Mouse (Mus musculus) forebrain, postnatal 0 days (tissue): Measurements from ENCODE around the gene Spsb2. TPM values are rescaled to one million over a fixed set of nuclear protein-coding genes. Genes with fewer than 3 reads are reported as not detected.

Source experiments
- ATAC-seq: fragments of 200-750 bp; cut with Nextera tagmentation; 2 replicates; pipeline ENCODE4 v1.8.0; 2017; ENCODE audit warnings: mild to moderate bottlenecking, moderate library complexity
- DNase-seq: peaks from one replicate; pipeline ENCODE4 v3.0.0-alpha.2; 2015
- H3K27ac ChIP-seq: fragments of 300-500 bp; sonication (generic); 2 replicates; pipeline ENCODE4 v1.5.1; 2014; ENCODE audit warnings: low read depth, mild to moderate bottlenecking, antibody characterized with exemption, low read length, moderate library complexity, mixed read lengths
- H3K27me3 ChIP-seq: fragments of 300-500 bp; sonication (generic); 2 replicates; pipeline ENCODE4 v1.6.1; 2014; ENCODE audit warnings: mild to moderate bottlenecking, low read length, mixed read lengths; ENCODE audit not compliant: insufficient read depth
- H3K36me3 ChIP-seq: fragments of 300-500 bp; sonication (generic); 2 replicates; pipeline ENCODE4 v1.6.1; 2014; ENCODE audit warnings: mild to moderate bottlenecking, moderate library complexity; ENCODE audit not compliant: insufficient read depth
- H3K4me1 ChIP-seq: fragments of 300-500 bp; sonication (generic); 2 replicates; pipeline ENCODE4 v1.6.1; 2014; ENCODE audit warnings: antibody characterized with exemption; ENCODE audit not compliant: insufficient read depth
- H3K4me2 ChIP-seq: fragments of 300-500 bp; sonication (generic); 2 replicates; pipeline ENCODE4 v1.6.1; 2014; ENCODE audit warnings: low read depth, mild to moderate bottlenecking, moderate library complexity
- H3K4me3 ChIP-seq: fragments of 300-500 bp; sonication (generic); 2 replicates; pipeline ENCODE4 v1.5.1; 2014; ENCODE audit warnings: low read depth, low read length, mixed read lengths
- H3K9ac ChIP-seq: fragments of 300-500 bp; sonication (generic); 2 replicates; pipeline ENCODE4 v1.6.1; 2014; ENCODE audit warnings: mild to moderate bottlenecking
- H3K9me3 ChIP-seq: fragments of 300-500 bp; sonication (generic); 2 replicates; pipeline ENCODE4 v1.6.1; 2016; ENCODE audit warnings: low read length
- CTCF ChIP-seq: sonication (generic); IDR thresholded peaks from 2 replicates; pipeline ENCODE4 v1.5.1; 2016; ENCODE audit warnings: antibody characterized with exemption, control low read depth, low read depth
- WGBS: fragments of 180-500 bp; shearing (Covaris S2); extraction: QIAGEN DNeasy Blood & Tissue Kit; methylation state at CpG from one replicate; pipeline ENCODE4 v1.1.7; 2014; 5-methylcytosine and 5-hydroxymethylcytosine counted together
- polyA plus RNA-seq: library from polyadenylated mRNA; unstranded; fragments of >200 nt; fragmentation: Nextera tagmentation; extraction: Ambion mirVana; gene quantifications from 2 replicates; pipeline ENCODE4 v1.2.1, GENCODE M21; 2015
- total RNA-seq: library from RNA; depleted of rRNA; stranded (reverse); fragments of >200 nt; gene quantifications from 2 replicates; pipeline ENCODE4 v1.2.3, GENCODE M21; 2014

Gene Spsb2
- total and polyA plus RNA-seq, 2 experiments from 2014 or later, result 6.0 to 7.0 TPM

- no peaks in the 10 kb centered on the region for H3K9me3 ChIP-seq
- no peaks in the 10 kb centered on the region for H3K27me3 ChIP-seq
- TF ChIP-seq CTCF, result no peak
- H3K27ac ChIP-seq, result no peak overlapping the region
- ATAC-seq, result no peak
- no peak overlapping the region for H3K4me3 ChIP-seq
- H3K36me3 ChIP-seq, result peaks cover 22% of the 10 kb centered on the region
- no peak overlapping the region for H3K9ac ChIP-seq
- WGBS, result 79% methylated on average over 4 of the region's 4 CpGs
- DNase-seq, result no peak
- peaks cover 27% of the 10 kb centered on the region for H3K4me1 ChIP-seq
- no peak overlapping the region for H3K4me2 ChIP-seq
Measured at GRCm38 (mm10) chr6:124811403-124811665, 2.9 kb downstream of the Spsb2 start.

- Histone ChIP-seq H3K4me1 (peaks cover 27% of the 10 kb centered on the region), H3K4me2 (peak overlapping the region; percentile 90; the same call in 1 of the 2 replicates), H3K4me3 (peak overlapping the region; percentile 57; the same call in 1 of the 2 replicates), H3K9ac (0 out of 2 replicates have a peak overlapping the region, but pooled peaks have one; percentile 73), H3K27ac (no peak overlapping the region), H3K9me3 (no peaks in the 10 kb centered on the region), H3K36me3 (peaks cover 28% of the 10 kb centered on the region), H3K27me3 (no peaks in the 10 kb centered on the region)
- 84% methylated on average over 24 of the region's 24 CpGs for WGBS
- no peak for TF ChIP-seq CTCF
- DNase-seq, result no peak
- no peak for ATAC-seq
Measured at GRCm38 (mm10) chr6:124811701-124812560, 3.5 kb downstream of the Spsb2 start.

- H3K4me2 ChIP-seq, result peak overlapping the region; percentile 90
- peaks cover 38% of the 10 kb centered on the region for H3K36me3 ChIP-seq
- TF ChIP-seq CTCF, result no peak
- WGBS, result 12% methylated on average over 9 of the region's 9 CpGs
- no peaks in the 10 kb centered on the region for H3K27me3 ChIP-seq
- peak overlapping the region; percentile 73 for H3K9ac ChIP-seq
- peak overlapping the region; percentile 57 for H3K4me3 ChIP-seq
- H3K4me1 ChIP-seq, result peaks cover 27% of the 10 kb centered on the region
- no peak overlapping the region for H3K27ac ChIP-seq
- H3K9me3 ChIP-seq, result no peaks in the 10 kb centered on the region
- DNase-seq, result no peak
- no peak for ATAC-seq
Measured at GRCm38 (mm10) chr6:124812848-124813247, 4.4 kb downstream of the Spsb2 start.

- Histone ChIP-seq H3K9me3 (no peaks in the 10 kb centered on the region), H3K9ac (peak overlapping the region; percentile 73), H3K36me3 (peaks cover 44% of the 10 kb centered on the region), H3K4me1 (peaks cover 27% of the 10 kb centered on the region), H3K27ac (peak overlapping the region; percentile 79), H3K4me3 (peak overlapping the region; percentile 57), H3K4me2 (peak overlapping the region; percentile 90), H3K27me3 (no peaks in the 10 kb centered on the region)
- ATAC-seq (peak; percentile 76), DNase-seq (peak; percentile 77)
- no peak for TF ChIP-seq CTCF
- 0% methylated on average over 18 of the region's 18 CpGs for WGBS
Measured at GRCm38 (mm10) chr6:124813496-124813895, 5.0 kb downstream of the Spsb2 start.

- peaks cover 47% of the 10 kb centered on the region for H3K36me3 ChIP-seq
- peak within 1 kb of the TSS; percentile 73 for H3K9ac ChIP-seq
- H3K4me1 ChIP-seq, result peaks cover 24% of the 10 kb centered on the region
- no peaks in the 10 kb centered on the region for H3K27me3 ChIP-seq
- no peaks in the 10 kb centered on the region for H3K9me3 ChIP-seq
- DNase-seq, result peak; percentile 87
- H3K4me3 ChIP-seq, result peak within 1 kb of the TSS; percentile 57
- WGBS, result 2% methylated on average over 22 of the region's 22 CpGs
- H3K4me2 ChIP-seq, result peak within 1 kb of the TSS; percentile 90
- no peak for TF ChIP-seq CTCF
- H3K27ac ChIP-seq, result peak within 1 kb of the TSS; percentile 79
- peak; percentile 88 for ATAC-seq
Measured at GRCm38 (mm10) chr6:124813933-124814332, 5.5 kb downstream of the Spsb2 start, which contains the start of gene Tpi1. Gene Tpi1 (minus strand): TSS chr6:124814296.

GRCm38 (mm10) chr6:124814448-124814847 is 6.0 kb downstream of the Spsb2 start:
- no peaks in the 10 kb centered on the region for H3K9me3 ChIP-seq
- H3K4me1 ChIP-seq, result peaks cover 20% of the 10 kb centered on the region
- peak overlapping the region; percentile 73; the same call in 1 of the 2 replicates for H3K9ac ChIP-seq
- H3K4me2 ChIP-seq, result peak overlapping the region; percentile 90
- H3K27me3 ChIP-seq, result no peaks in the 10 kb centered on the region
- H3K4me3 ChIP-seq, result peak overlapping the region; percentile 57
- H3K27ac ChIP-seq, result peak overlapping the region; percentile 79; the same call in 1 of the 2 replicates
- H3K36me3 ChIP-seq, result peaks cover 53% of the 10 kb centered on the region
- ATAC-seq, result peak; percentile 34
- WGBS, result 39% methylated on average over 8 of the region's 8 CpGs
- DNase-seq, result no peak
- TF ChIP-seq CTCF, result no peak
